8 mouse cellular contexts compared by ENCODE assay signal in the genomic region with DNA sequence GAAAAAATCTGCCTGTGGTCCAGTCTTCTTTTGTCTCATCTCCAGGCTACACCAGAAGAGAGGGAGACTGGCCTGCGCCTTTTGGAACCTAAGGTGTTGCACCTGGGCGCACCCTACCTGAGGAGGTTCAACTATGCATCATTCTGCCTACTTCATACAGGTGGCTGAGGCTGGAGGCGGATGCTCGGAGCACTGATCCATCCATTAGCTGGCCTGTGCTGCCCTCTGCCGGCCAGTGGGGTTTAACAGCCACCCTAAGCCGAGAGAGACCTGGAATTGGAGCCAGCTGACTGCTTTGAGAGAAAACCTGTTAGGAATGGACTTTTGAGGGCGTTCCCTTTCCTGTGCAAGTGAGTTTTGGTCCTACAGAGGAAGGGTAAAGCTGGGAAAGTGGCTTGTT. TPM values are rescaled to one million over a fixed set of nuclear protein-coding genes. Genes with fewer than 3 reads are reported as not detected.
DNase-seq lines count a peak whose midpoint lies in the region; ATAC-seq and TF ChIP-seq lines count a peak whose summit lies in the region.

No protein-coding gene starts in this region.

- no peak overlapping the region for H3K4me2 ChIP-seq in hindbrain, embryonic 16.5 days (ENCODE audit: low read length)

- in situ Hi-C loops in Patski (cut with MboI; ENCODE audit: low pct_unique_long_range_greater_than_20kb) = loop anchor here (5.0 to 10.0 kb wide), 4 partner anchors 70 to 715 kb away; no protein-coding TSS in a partner anchor

- H3K27me3 ChIP-seq in Patski = no peaks in the 10 kb centered on the region
- no peaks in the 10 kb centered on the region for H3K27me3 ChIP-seq in hindbrain, embryonic 16.5 days (replicated peaks; ENCODE audit: control insufficient read depth, insufficient read depth, low read length)

- POLR2A ChIA-PET in Patski (lab: Charles Lee) = no interaction called here

- TF ChIP-seq CTCF in Patski (IDR thresholded peaks at IDR 0.05) = peak; percentile 94

- H3K9me3 ChIP-seq in hindbrain, embryonic 16.5 days (ENCODE audit: control insufficient read depth, low read length) = no peaks in the 10 kb centered on the region

- no peaks in the 10 kb centered on the region for H3K36me3 ChIP-seq in hindbrain, embryonic 16.5 days (ENCODE audit: control insufficient read depth, insufficient read depth, low read length)

- CTCF ChIA-PET in Patski (lab: Charles Lee) = interaction anchor here (0.7 to 2.2 kb wide), 9 partner anchors 9 to 139 kb away, joined by 3 to 18 read pairs (median 4); no protein-coding TSS in a partner anchor

- H3K4me1 ChIP-seq in hindbrain, embryonic 16.5 days (ENCODE audit: control insufficient read depth, insufficient read depth, low read depth, low read length) = peaks cover 7% of the 10 kb centered on the region

- 5% methylated on average over 7 of the region's 7 CpGs for WGBS in hindbrain, embryonic 16.5 days

- no peak for DNase-seq in Patski (ENCODE audit: low read depth, low spot score)
- DNase-seq in cerebellum, postnatal 10 days = peak; percentile 94 to 96
- peak; percentile 32 to 75 for DNase-seq in frontal cortex, postnatal 10 days (ENCODE audit: low spot score in 2 of 2)
- peak; percentile 77 to 81 for DNase-seq in layer of hippocampus, postnatal 36 days
- peak; percentile 83 to 88 for DNase-seq in right cerebral cortex, adult 2 months (ENCODE audit: low spot score in 2 of 2)
- DNase-seq in urinary bladder, postnatal 10 days (ENCODE audit: low spot score) = peak; percentile 50

- H3K9ac ChIP-seq in hindbrain, embryonic 16.5 days (ENCODE audit: low read depth, low read length) = no peak overlapping the region

- H3K27ac ChIP-seq in hindbrain, embryonic 16.5 days (ENCODE audit: low read depth, low read length) = no peak overlapping the region

- ATAC-seq in Patski = peak; percentile 78
- peak; percentile 75 for ATAC-seq in hindbrain, embryonic 16.5 days
- peak; percentile 99 for ATAC-seq in megakaryocyte, adult 5-6 weeks (ENCODE audit: poor library complexity, severe bottlenecking)

- no peak overlapping the region for H3K4me3 ChIP-seq in hindbrain, embryonic 16.5 days (ENCODE audit: low read length)

RNA-seq across cellular contexts. Expression of a gene that starts 5.5 kb away (rescaled TPM):
- 41.7 TPM for polyA plus RNA-seq in Patski (2021)
- 37.2 and 41.7 TPM in 2 replicates for polyA plus RNA-seq in hindbrain, embryonic 16.5 days (2015; fragmentation: Nextera tagmentation; extraction: Ambion mirVana)
- 10 to 100 TPM; 34.9 to 37.5 TPM for total RNA-seq in layer of hippocampus, postnatal 36 days (2021)
- 44.2 and 50.4 TPM in 2 replicates for total RNA-seq in megakaryocyte, adult 5-6 weeks (2015)
- 34.5 and 37.6 TPM in 2 replicates for total RNA-seq in megakaryocyte, adult 5-6 weeks (2017)
